Mouse (Mus musculus): ENCODE data around the gene St8sia1.

The St8sia1 gene

DNA sequence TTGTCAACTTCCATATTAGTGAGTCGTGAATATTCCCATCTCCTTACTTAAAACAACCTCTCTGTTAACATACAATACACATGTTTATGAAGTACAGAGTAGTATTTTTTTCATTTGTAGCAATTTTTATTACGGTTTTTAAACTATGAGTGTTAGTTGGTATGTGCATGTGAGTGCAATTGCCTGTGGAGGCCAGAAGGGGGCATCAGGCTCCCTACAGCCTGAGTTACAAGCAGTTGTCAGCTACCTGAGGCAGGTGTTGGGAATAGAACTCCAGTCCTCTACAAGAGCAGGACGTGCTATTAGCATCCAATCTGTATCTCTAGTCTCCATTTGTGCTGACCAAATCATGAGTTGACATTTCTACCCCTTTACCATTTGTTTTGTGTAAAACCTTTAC, 19.8 kb downstream of the St8sia1 start:
- no peak for DNase-seq (ENCODE audit: low read depth, low spot score)

DNA sequence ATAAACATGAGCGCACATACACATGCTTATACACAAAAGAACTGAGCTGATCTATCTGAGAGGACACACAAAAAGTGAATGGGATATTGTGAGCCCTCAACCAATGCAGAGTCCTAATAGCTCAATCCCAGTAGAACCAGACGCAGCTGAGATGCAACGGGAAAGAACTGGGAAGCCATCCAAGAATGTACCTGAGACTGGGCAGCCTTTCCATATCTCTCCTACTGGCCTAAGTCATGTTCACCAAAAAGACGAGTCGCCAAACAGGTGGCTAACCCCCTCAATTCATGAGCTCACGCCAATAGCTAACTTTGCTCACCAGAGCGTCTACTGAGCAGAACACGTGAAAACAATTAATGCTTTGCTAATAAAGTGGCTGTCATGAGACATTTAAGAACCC, 20.8 kb downstream of the St8sia1 start:
- DNase-seq (ENCODE audit: low read depth, low spot score), result no peak

DNA sequence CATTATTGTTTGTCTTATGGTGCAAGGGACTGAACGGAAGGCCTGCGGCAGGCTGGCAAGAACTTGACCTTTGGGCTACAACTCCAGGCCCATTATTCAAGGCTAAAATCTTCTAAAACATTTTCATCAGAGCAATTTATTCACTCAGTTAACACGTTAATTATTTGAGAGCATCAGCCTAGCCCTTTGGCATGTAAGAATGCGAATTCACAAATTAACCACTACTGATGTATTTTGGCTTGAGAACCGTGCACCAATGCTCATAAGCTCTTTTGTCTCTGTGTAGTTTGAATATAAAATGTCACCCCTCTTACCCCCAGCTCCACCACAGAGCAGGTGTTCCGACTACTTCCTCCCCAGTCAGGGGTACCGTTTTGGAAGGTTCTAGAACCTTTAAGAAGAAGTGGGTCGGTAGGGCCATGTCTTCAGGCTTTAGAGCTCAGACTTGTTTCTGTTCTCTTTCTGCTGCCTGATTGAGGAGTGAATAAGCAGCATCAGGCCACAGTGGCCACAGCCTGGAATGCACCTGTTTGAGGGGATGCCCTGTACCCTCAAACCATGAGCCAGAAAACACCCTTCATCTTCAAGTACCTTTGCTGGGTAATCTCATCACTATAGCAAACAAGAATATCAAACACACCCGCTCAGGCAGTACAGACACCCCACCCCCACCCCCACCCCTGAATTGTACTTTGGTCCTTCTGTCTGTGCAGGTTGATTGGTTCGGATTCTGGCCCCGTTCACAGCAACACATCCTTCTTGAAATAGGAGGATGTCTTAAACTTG, 22.5 kb downstream of the St8sia1 start:
- no peak for DNase-seq (ENCODE audit: low read depth, low spot score)

DNA sequence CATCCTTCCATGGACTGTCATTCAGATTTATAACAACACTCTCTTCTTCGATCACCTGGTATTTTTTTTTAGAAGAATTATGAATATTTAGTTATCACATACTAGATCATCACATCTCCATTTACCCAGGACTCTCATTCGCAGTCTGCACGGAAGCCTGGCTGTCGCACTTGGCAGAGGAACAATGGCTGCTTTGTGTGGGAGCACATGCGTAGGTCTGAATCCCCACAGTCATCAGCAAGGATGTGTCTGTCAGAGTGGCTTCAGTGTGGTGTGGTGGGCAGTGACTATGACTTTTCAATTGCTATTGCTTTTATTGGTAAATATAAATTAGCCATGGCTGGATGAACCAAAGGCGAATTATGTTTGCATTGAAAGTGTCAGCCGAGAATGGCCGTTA, 23.2 kb downstream of the St8sia1 start:
- DNase-seq (ENCODE audit: low read depth, low spot score), result no peak

DNA sequence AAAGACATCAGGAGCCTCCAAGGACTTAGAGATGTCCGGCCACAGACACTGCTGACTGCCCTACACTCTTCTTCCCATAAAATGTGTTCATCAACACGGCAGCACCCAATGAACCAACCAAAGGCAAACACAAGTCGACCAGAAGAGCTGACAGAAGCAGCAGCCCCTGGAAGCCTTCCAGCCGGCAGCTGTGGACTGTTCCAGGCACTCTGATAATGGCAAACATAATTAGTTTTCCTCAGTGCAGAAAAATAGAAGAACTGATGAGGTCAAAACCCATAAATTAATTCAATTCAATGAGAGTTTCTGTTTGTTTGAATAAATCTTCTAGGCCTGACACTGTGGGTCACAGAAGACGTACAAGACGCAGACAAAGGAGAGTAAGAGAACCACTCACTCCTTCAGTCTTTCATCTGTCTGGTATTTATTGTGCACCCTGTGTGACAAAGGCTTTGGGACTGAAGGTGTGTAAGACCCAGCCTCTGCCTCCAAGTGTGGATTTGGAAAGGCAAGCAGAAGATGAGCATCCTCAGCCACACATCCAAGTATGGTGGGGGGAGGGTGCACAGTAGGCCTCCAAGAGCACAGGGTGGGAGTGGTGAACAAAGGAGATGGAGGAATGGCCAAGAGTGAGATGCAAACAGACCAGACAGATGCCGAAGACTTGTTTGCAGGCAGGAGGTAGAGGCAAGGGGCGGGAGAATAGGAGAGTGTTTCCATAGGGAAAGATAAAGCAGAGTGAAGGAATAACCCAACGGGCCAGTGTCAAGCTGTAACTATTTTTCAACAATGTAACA, 25.5 kb downstream of the St8sia1 start:
- no peak for DNase-seq (ENCODE audit: low read depth, low spot score)

DNA sequence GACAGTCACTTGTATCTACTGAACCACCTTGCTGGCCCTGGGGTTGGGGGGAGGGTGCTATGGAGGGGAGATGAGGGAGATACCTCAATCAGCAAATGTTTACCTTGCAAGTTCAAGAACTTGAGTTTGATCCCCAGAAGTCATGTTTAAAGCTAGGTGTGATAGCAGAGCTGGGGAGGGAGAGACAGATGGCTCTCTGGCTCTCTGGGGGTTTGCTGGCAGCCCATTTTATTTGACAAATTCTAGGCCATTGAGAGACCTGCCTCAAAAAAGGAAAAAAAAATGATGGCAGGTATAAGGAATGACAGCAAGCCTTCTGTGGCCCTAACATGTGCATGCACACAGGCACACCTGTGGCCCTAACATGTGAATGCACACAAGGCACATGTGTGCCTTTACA, 26.2 kb downstream of the St8sia1 start:
- DNase-seq (ENCODE audit: low read depth, low spot score), result no peak

DNA sequence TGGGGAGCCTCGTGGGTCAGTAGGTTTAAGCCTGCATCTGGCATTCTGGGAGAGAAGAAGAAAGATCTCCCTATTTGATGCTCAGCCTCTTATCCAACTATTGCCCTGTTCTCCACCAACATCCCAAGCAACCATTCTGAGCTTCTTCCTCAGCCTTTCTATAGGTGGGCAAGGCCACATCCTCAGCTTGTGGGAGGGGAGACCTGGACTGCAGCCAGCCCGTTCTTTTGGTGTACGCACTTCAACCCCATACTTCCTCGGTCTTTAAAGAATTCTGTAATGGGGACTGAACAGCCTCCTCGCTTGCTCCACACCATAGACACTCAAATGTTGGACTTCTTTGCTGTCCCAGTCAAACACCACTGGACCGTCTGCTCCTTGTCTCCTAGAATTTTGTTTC, 31.7 kb downstream of the St8sia1 start:
- DNase-seq (ENCODE audit: low read depth, low spot score), result no peak

DNA sequence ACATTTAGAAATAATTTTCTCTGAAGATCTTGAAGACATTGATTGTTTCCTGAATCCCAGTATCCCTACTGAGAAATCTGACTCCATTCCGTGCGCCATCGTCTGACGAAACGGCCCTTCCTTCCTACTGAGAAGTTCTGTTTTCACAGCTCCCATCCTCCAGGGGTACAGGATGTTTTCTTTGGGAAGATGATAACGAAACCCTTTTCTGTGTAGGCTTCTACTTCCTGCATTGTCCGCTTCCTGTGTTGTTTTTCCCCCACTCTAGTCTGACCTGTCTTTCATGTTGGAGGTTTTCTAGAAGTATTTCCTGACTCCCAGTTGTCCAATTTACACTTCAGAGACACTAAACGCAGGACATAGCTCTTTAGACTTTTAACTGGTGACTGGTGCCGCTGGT, 32.1 kb downstream of the St8sia1 start:
- no peak for DNase-seq (ENCODE audit: low read depth, low spot score)

DNA sequence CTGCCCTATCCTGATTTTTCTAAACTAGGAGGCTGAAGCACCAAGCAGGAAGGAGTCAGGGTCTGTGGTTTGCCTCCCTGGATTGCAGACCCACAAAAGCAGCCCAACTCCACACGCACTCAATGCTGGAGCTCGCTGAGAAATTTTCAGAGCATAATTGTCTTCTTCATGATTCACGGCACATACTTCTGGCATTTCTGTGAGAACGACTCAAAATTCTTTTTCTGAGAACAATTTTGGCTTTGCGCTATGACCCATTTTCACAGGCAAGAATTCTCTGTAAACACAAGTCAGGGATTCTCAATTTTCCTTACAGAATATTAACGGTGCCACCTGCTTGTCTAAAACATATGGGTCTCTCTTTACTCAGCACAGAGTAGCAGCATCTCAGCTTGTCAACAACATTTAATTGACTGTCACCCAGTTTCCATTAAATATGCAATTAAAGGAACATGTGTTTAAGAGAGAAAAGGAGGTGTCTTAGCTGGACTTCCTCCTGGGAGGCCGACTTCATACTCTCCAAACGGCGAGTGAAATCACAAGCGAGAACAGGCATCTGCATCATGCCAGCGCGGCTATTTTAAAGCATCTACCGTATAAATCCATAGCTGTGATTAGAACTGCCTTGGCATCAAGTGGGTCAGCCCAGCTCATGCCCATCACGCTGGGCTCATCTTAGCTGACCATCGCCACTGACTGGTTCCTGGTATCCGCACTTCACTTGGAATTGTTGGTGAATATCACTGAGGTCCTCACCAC, 35.5 kb downstream of the St8sia1 start:
- DNase-seq (ENCODE audit: low read depth, low spot score), result no peak

DNA sequence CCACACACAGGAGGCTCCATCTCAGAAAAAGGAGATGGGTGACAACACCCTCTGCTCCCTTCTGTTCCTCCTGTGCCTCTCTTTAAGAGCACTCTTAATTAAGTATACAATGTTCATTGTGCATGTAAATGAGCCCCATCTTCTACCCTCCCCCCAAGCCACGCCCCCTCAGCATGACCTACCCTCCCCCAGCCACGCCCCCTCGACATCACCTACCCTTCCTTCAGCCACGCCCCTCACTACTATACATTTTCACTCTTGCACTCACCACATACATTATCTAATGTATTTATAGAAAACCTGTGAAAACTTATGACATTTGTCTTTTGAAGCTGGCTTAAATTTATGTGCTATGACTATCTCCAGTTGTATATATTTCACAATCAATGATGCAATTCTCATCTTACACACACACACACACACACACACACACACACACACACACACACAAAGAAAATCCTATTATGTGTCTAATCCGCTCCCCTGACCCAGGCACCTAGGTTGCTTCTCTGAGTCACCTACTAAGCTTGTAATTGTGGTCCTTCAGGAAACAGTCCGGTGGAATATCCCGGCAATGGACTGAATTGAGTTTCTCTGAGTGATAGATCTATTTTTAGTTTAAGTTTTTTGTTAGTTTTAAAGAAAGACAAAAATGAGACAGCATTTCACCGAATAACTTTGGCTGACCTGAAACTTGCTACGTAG, 37.2 kb downstream of the St8sia1 start:
- peak; percentile 63 for DNase-seq (ENCODE audit: low read depth, low spot score)

DNA sequence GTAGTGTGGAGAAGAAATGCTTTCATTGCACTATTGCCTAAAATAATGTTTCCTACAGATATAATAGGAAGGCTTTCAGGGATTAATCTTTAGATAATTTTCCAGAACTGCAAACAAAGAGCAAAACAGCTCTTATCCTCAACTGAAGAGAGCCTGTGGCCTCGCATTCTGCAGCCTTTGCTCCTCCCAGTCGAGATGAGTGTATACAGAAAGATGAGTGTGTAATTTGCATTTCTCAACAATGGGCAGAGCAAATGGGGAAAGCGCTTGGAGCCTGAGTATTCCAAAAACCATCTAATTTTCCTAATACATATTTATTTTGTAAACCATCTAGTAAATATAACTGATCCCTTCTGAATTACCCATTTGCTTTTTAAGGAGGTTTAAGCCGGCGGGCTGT, 38.3 kb downstream of the St8sia1 start:
- DNase-seq (ENCODE audit: low read depth, low spot score), result no peak

DNA sequence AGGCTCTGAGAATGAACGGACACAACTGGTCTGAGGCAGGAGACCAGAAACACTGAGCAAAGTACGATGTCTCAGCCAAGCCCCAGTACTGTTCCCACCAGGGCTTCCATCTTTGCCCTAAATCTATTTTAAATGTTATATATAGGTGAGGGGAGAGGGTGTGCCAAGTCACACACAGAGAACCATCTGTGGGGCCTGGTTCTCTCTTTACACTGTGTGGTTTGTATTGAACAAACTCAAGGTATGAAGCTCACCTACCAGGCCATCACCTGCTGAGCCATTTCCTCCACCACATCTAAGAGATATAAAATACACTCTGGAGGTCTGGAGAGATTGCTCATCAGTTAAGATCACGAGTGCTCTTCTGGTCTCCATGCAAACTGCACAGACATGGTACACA, 38.9 kb downstream of the St8sia1 start:
- DNase-seq (ENCODE audit: low read depth, low spot score), result no peak

DNA sequence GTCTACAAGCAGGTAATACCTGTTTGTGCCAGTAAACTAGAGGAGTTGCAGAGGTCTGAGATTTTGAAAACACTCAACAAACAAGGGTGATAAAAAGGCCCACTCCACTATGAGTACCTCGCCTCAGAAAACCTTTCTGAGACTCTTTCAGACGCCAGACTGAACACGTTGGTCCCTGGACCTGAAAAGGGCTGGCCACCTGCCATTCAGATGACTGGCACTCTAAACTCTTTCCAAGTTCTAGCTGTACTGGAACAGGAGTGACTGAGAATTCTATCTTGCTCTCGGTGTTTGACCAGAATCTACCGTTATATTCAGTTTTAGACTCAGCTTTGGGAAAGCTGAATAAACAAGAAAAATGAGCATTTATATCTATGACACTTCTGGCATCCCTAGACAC, 43.4 kb downstream of the St8sia1 start:
- DNase-seq (ENCODE audit: low read depth, low spot score), result no peak

DNA sequence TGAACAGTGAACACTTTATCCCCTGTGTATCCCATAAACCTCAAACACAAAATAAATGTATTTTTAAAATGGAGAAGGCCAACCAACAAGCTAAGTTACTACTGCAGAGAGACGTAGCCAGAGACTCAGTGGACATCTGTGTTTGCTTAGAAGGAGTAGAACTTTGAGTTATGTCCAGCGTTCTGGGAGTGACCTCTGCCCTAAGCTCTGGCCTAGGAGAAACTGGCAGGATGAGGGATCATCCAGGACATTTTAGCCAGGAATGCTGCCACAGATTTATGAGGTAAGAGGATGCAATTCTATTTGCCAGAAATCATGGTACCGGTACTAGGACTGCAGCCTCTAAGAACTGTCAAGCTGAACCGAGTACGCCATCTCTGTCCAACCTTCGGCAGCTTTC, 45.6 kb downstream of the St8sia1 start:
- DNase-seq (ENCODE audit: low read depth, low spot score), result no peak

DNA sequence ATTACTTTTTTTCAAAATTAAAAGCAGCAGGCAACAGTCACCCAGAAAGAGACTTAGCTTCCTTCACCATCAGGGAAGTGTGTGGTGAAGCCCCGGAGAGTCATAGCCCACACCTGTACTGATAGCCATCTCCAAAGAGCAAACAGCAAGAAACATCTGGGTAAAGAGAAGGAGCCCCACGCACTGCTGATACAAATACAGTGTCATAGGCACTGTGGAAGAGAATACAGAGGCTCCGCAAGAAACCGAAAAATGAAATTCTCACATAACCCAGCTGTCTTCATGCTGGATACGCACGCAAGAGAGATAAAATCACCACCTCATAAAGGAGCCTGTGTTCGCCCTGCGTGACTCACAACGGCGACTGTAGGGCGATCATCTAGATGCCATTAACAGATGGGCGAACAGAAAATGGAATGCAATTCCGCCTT, 46.8 kb downstream of the St8sia1 start:
- no peak for DNase-seq (ENCODE audit: low read depth, low spot score)

DNA sequence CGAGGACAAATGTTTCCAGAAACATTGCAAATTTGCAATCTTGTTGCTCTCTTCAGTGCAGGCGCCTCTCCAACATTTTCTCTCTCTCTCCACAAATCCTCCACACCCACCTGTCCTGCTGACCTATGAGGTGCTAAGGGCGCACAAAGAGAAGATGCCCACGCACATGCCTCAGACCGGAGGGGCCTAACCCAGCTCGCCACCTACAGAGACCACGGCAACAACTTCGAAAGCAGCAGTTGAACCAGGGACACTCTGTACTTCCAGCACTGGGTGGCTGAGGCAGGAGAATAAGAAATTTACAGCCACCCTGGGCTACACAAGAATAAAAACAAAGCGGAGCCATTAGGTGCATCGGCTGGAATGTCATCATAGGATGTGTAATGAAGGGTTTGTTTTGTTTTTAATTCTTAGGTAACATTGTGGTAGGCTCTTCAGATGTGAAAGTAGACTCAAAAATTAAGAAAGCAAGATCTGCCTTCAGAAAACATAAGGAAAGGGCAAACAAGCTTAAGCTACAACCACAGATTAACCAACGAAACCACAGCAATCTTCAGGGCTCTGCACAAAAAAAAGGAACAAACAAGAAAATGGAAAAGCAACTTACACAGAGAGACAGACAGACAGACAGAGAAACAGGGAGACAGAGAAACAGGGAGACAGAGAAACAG, 47.8 kb downstream of the St8sia1 start:
- DNase-seq (ENCODE audit: low read depth, low spot score), result no peak

DNA sequence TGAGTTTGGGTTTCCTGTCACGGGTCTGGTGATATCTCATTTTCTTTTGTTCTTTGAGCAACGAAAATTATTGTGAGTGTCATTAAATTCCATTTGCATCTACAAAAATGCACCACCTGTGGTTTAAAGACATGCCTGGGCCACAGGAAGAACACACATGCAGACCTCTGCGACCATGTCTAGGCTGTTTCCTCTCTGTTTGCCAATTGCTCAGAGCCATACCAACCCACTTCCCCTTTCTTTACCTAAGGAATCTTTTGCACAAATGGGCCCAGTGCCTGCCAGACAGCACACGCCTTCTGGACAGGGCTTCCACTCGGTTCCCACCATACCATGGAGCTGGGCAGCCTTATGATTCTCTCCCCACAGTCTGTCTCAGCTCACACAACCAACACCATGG, 48.8 kb downstream of the St8sia1 start:
- no peak for DNase-seq (ENCODE audit: low read depth, low spot score)

DNA sequence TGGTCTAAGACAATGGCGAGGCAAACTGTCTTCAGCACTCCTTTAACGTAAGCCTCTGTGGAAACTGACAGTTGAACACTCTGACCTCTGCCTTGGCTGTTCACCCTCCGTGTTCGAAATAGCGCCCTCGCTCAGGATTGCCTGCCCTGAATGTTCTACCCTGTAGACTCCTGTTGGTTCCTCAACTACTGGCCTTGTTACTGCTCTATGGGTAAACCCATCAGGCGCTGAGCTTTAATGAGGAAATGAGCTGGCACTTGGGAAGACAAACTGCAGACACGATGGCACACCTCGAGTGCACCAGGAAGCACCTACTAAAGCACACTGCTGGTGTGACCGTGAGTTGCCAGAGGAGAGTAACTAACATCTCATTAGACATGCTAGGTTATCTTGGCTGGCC, 49.6 kb downstream of the St8sia1 start:
- DNase-seq (ENCODE audit: low read depth, low spot score), result no peak

DNA sequence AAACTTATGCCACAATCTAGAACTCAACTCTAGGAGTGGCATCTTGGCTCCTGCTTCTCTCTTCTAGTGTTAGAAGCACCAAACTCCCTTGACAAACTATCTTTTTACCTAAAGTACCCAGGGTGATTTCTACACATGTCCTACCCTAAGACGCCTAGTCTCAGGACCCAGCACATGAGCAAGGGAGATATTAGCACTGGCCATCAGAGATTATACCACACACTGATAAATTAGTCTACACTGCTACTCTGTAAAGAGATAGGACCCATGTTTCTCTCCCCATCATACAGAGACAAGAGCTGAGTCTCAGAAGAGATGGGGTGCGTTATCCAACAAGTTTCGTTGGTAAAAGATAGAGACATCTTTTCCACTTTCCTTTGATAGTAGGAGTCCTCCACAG, 53.0 kb downstream of the St8sia1 start:
- DNase-seq (ENCODE audit: low read depth, low spot score), result no peak

DNA sequence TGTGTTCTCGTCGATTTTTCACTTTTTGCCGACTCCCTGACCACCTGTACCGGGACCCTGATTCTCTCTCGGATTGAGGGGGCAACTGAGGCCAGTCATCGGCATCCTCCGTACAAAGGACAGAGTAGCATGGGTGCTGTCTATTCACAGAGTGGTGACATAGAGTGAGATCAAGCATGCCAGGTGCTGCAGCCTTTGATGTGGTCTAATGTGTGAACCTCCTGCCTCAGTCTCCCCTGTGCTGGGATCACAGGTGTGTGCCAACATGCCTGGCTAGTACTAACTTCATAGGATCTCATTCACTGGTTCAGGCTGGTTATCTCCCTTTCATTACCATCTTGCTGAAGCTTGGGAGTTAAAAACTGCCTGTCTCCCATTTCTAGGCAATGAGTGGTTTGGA, 53.5 kb downstream of the St8sia1 start:
- no peak for DNase-seq (ENCODE audit: low read depth, low spot score)

DNA sequence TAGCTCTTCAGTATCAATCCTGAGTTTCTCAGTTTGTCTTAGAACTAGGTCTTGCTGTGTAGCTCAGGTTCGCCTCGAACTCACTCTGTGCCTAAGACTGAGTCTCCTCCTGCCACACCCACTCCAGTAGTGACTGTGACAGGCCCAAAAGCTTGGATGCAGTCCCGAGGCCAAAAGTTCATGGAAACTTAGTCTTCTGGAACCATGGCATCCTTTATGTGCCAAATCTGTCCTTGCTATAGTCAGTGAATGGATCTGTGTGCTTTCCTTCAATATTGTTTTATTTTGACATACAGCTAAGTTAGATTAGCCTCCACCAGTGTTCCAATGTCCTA, 54.5 kb downstream of the St8sia1 start:
- DNase-seq (ENCODE audit: low read depth, low spot score), result no peak

All from retina, adult 2 months (tissue).